Mouse (Mus musculus): ENCODE measurements around the gene Tmem238. TPM values are rescaled to one million over a fixed set of nuclear protein-coding genes. Genes with fewer than 3 reads are reported as not detected.
A peak's percentile ranks its signal among the peaks of the same experiment; 100 is the strongest.

Gene Tmem238
- total RNA-seq (2012; rRNA removed) (12.3 and 17.7 TPM in 2 replicates), total RNA-seq (2014; rRNA removed) (4.3 and 5.5 TPM in 2 replicates), polyA plus RNA-seq (2012; ENCODE audit: insufficient read length, low read depth) (9.8 and 10.7 TPM in 2 replicates)

- peaks cover 1 to 24% of the 10 kb centered on the region in 2 experiments; a peak in 2 of 4 replicates for H3K4me1 ChIP-seq (ENCODE audit: control insufficient read depth in 1 of 2, insufficient read depth in 2 of 2)
These were observed at the start of gene Tmem238 for GRCm38 (mm10) chr7:4789436-4789935. Gene Tmem238 (minus strand): TSS chr7:4789656.

DNA sequence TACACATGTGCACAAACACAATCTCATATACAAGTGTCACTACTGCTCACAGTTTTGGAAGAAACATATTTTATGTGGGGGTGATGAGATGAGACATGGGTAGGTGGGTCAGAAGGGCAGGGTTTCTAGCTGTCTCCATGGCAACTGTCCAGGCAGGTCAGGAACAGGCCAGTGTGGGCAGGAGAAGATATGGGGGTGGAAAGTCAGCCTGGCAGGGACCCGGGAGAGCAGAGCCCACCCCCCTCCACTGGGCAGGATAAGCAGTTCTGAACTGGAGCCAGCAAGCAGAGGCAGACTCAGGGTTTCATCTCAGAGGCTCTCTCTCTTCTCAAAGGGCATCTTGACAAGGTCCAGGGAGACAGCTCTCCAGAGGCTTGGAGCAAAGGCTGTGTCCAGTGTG is 48.2 kb upstream of the Tmem238 start:
- Histone ChIP-seq H3K79me2 (replicated peaks; ENCODE audit: control insufficient read depth, extremely low read depth, insufficient read depth, poor library complexity, severe bottlenecking) (no peaks in the 10 kb centered on the region), H3K27me3 (replicated peaks) (peaks cover 81% of the 10 kb centered on the region), H3K27ac (ENCODE audit: insufficient read depth, low read depth) (no peak overlapping the region), H3K4me1 (ENCODE audit: control insufficient read depth in 1 of 2, insufficient read depth in 2 of 2) (peaks cover 4 to 5% of the 10 kb centered on the region in 2 experiments), H3K9me3 (replicated peaks; ENCODE audit: low read length) (no peaks in the 10 kb centered on the region), H3K4me3 (replicated peaks in 1 of 3; ENCODE audit: low read depth in 2 of 3, low read length in 2 of 3, poor library complexity in 1 of 3) (no peak overlapping the region), H3K9ac (ENCODE audit: insufficient read depth, low read depth) (no peak overlapping the region), H3K36me3 (replicated peaks in 1 of 2; ENCODE audit: control insufficient read depth in 1 of 2, insufficient read depth in 1 of 2, low read length in 1 of 2) (no peaks in the 10 kb centered on the region), H3K4me2 (ENCODE audit: insufficient read depth, low read depth, poor library complexity, severe bottlenecking) (no peak overlapping the region)
- dilution Hi-C loops (cut with MboI; ENCODE audit: extremely low pct_ligation_motif_present, extremely low pct_unique_long_range_greater_than_20kb, low sequenced_read_pairs) (no loop called here), in situ Hi-C loops (cut with MboI; ENCODE audit: low pct_ligation_motif_present, low pct_unique_long_range_greater_than_20kb, low sequenced_read_pairs) (no loop called here)
- DNase-seq (ENCODE audit: extremely low read depth), result no peak
- TF ChIP-seq CHD1 (IDR thresholded peaks at IDR 0.05; ENCODE audit: low read depth, low read length) (no peak), E2F4 (IDR thresholded peaks at IDR 0.05; ENCODE audit: insufficient replicate concordance, low read depth, low read length) (no peak), TBP (conservative IDR thresholded peaks at IDR 0.05; ENCODE audit: low read depth, low read length) (no peak), USF1 (IDR thresholded peaks at IDR 0.05; ENCODE audit: low read depth, low read length) (no peak), EP300 (IDR thresholded peaks at IDR 0.05; ENCODE audit: low read length) (no peak), ELF1 (IDR thresholded peaks at IDR 0.05; ENCODE audit: low read depth, low read length) (no peak), PAX5 (IDR thresholded peaks at IDR 0.05; ENCODE audit: low read length) (no peak), CTCF (conservative IDR thresholded peaks at IDR 0.05 in 1 of 2, IDR thresholded peaks at IDR 0.05 in 1 of 2; ENCODE audit: low read depth in 2 of 2, low read length in 2 of 2) (no peak), GABPA (IDR thresholded peaks at IDR 0.05; ENCODE audit: insufficient replicate concordance, low read depth, low read length) (no peak), ZKSCAN1 (IDR thresholded peaks at IDR 0.05; ENCODE audit: borderline replicate concordance, low read depth, low read length) (no peak)

More at GRCm38 (mm10) chr7:4789436-4789935, at the start of gene Tmem238:
- H3K4me2 ChIP-seq (ENCODE audit: insufficient read depth, low read depth, poor library complexity, severe bottlenecking), result peak within 1 kb of the TSS; percentile 83
- peaks cover 13 to 23% of the 10 kb centered on the region in 2 experiments for H3K36me3 ChIP-seq (replicated peaks in 1 of 2; ENCODE audit: control insufficient read depth in 1 of 2, insufficient read depth in 1 of 2, low read length in 1 of 2)
- H3K27me3 ChIP-seq (replicated peaks), result peaks cover 3% of the 10 kb centered on the region
- in situ Hi-C loops (cut with MboI; ENCODE audit: low pct_ligation_motif_present, low pct_unique_long_range_greater_than_20kb, low sequenced_read_pairs) (loop anchor here (10.0 kb wide), 2 partner anchors 85 to 165 kb away; no protein-coding TSS in a partner anchor), dilution Hi-C loops (cut with MboI; ENCODE audit: extremely low pct_ligation_motif_present, extremely low pct_unique_long_range_greater_than_20kb, low sequenced_read_pairs) (no loop called here)
- H3K4me3 ChIP-seq (replicated peaks in 1 of 3; ENCODE audit: low read depth in 2 of 3, low read length in 2 of 3, poor library complexity in 1 of 3), result peak within 1 kb of the TSS; percentile 48 to 87 (median 66)
- H3K79me2 ChIP-seq (replicated peaks; ENCODE audit: control insufficient read depth, extremely low read depth, insufficient read depth, poor library complexity, severe bottlenecking), result peaks cover 17% of the 10 kb centered on the region
- H3K27ac ChIP-seq (ENCODE audit: insufficient read depth, low read depth), result peak within 1 kb of the TSS; percentile 79
- no peak for DNase-seq (ENCODE audit: extremely low read depth)
- H3K9ac ChIP-seq (ENCODE audit: insufficient read depth, low read depth), result peak within 1 kb of the TSS; percentile 73
- no peak for TF ChIP-seq IRF4 (IDR thresholded peaks at IDR 0.05; ENCODE audit: low read depth, low read length)
- TF ChIP-seq BHLHE40 (IDR thresholded peaks at IDR 0.05; ENCODE audit: low read depth, low read length), result 0 out of 2 replicates have a peak, but pooled peaks have one; percentile 12
- H3K9me3 ChIP-seq (replicated peaks; ENCODE audit: low read length), result no peaks in the 10 kb centered on the region

DNA sequence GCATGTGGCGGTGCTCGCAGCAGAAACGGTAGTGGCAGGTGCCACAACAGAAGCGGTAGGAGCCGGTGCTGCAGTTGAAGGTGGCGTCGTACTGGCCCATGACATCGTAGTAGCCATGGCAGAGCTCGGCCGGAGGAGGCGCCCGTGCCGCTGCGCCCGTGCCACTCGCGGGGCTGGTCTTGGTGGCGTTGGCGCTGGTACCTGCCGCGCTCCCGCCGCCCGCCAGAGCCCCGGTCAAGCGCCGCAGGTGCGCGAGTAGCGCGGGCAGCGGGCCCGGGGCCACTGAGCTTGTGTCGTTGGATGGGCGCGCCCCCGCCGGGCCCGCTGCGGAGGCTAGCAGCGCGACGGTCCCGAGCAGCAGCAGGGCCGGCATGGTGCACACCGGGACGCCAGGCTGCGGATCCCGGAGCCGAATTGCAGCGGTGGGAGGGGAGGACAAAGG is 46.9 kb upstream of the Tmem238 start:
- in situ Hi-C loops (cut with MboI; ENCODE audit: low pct_ligation_motif_present, low pct_unique_long_range_greater_than_20kb, low sequenced_read_pairs), result no loop called here
- DNase-seq (ENCODE audit: extremely low read depth), result no peak
- Histone ChIP-seq H3K4me1 (ENCODE audit: control insufficient read depth in 1 of 2, insufficient read depth in 2 of 2) (no peaks in the 10 kb centered on the region), H3K4me3 (replicated peaks in 1 of 3; ENCODE audit: low read depth in 2 of 3, low read length in 2 of 3, poor library complexity in 1 of 3) (no peak overlapping the region), H3K9ac (ENCODE audit: insufficient read depth, low read depth) (no peak overlapping the region), H3K4me2 (ENCODE audit: insufficient read depth, low read depth, poor library complexity, severe bottlenecking) (no peak overlapping the region), H3K9me3 (replicated peaks; ENCODE audit: low read length) (no peaks in the 10 kb centered on the region), H3K27me3 (replicated peaks) (peaks cover 81% of the 10 kb centered on the region), H3K79me2 (replicated peaks; ENCODE audit: control insufficient read depth, extremely low read depth, insufficient read depth, poor library complexity, severe bottlenecking) (no peaks in the 10 kb centered on the region), H3K27ac (ENCODE audit: insufficient read depth, low read depth) (no peak overlapping the region), H3K36me3 (replicated peaks in 1 of 2; ENCODE audit: control insufficient read depth in 1 of 2, insufficient read depth in 1 of 2, low read length in 1 of 2) (no peaks in the 10 kb centered on the region)
- dilution Hi-C loops (cut with MboI; ENCODE audit: extremely low pct_ligation_motif_present, extremely low pct_unique_long_range_greater_than_20kb, low sequenced_read_pairs), result no loop called here
- TF ChIP-seq ELF1 (IDR thresholded peaks at IDR 0.05; ENCODE audit: low read depth, low read length) (no peak), SMC3 (IDR thresholded peaks at IDR 0.05; ENCODE audit: low read depth, low read length) (no peak), JUND (conservative IDR thresholded peaks at IDR 0.05; ENCODE audit: low read depth, low read length) (no peak), UBTF (IDR thresholded peaks at IDR 0.05; ENCODE audit: low read depth, low read length) (no peak), KAT2A (IDR thresholded peaks at IDR 0.05; ENCODE audit: insufficient replicate concordance, low read length) (no peak), TBP (conservative IDR thresholded peaks at IDR 0.05; ENCODE audit: low read depth, low read length) (no peak), ETS1 (conservative IDR thresholded peaks at IDR 0.05; ENCODE audit: low read depth, low read length) (no peak), EP300 (IDR thresholded peaks at IDR 0.05; ENCODE audit: low read length) (no peak), MYC (IDR thresholded peaks at IDR 0.05; ENCODE audit: low read depth, low read length) (no peak), POLR2AphosphoS2 (IDR thresholded peaks at IDR 0.05; ENCODE audit: low read depth, low read length) (no peak), HCFC1 (IDR thresholded peaks at IDR 0.05; ENCODE audit: low read depth, low read length) (no peak), NELFE (IDR thresholded peaks at IDR 0.05; ENCODE audit: low read depth, low read length) (no peak), NRF1 (IDR thresholded peaks at IDR 0.05; ENCODE audit: low read depth, low read length) (no peak), JUN (IDR thresholded peaks at IDR 0.05; ENCODE audit: insufficient read depth, low read depth, low read length) (no peak), E2F4 (IDR thresholded peaks at IDR 0.05; ENCODE audit: insufficient replicate concordance, low read depth, low read length) (no peak), ZKSCAN1 (IDR thresholded peaks at IDR 0.05; ENCODE audit: borderline replicate concordance, low read depth, low read length) (no peak)

All from CH12.LX (cell line).